9 mouse cellular contexts compared by ENCODE assay signal in the genomic region with DNA sequence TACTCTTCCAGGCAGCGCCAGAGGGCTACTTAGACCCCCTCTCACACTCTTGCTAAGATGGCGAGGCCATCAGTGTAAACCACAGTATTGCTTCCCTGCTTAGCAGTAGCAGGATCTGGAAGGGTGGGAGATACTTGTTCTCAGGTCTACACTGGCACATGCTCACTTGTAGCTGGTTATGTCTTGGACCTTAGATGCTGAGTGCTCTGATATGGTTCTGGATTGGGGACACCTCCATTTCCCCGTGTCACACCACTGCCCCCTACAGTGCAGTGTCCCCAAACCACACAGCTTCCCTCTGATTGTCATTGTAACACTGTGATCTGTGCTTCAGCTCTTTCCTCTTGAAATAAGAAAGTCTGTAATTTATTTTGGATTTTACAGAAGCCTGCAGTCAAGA. TPM values are rescaled to one million over a fixed set of nuclear protein-coding genes. Genes with fewer than 3 reads are reported as not detected.
DNase-seq lines count a peak whose midpoint lies in the region; ATAC-seq and TF ChIP-seq lines count a peak whose summit lies in the region.
"Had no signal": no experiment of that assay in that cellular context is flagged by ENCODE, and none has a peak within 500 bp of the region (broad histone marks: within the 10 kb centered on the region; RNA-seq: fewer than 3 reads in every experiment).

No protein-coding gene starts in this region.

- no peak overlapping the region for H3K4me3 ChIP-seq in left cerebral cortex, adult 2 months
- no peak overlapping the region for H3K4me3 ChIP-seq in bone marrow, adult 2 months (replicated peaks; ENCODE audit: control insufficient read depth, low read depth, low read length)
- H3K4me3 ChIP-seq: limb, embryonic 15.5 days had no signal

- no peak for ATAC-seq in erythroblast, adult 5-6 weeks (replicated peaks; ENCODE audit: low FRiP score, poor library complexity, severe bottlenecking)

- no peak overlapping the region for H3K27ac ChIP-seq in left cerebral cortex, adult 2 months
- no peak overlapping the region for H3K27ac ChIP-seq in bone marrow, adult 2 months (ENCODE audit: control insufficient read depth, insufficient read depth, low read depth, low read length, poor library complexity)
- H3K27ac ChIP-seq: limb, embryonic 15.5 days had no signal

- peak; percentile 9 for DNase-seq in cerebellum, adult 8-10 months
- DNase-seq in cerebellum, adult 9-11 months = no peak
- peak in 1 of 2 experiments; percentile 57 for DNase-seq in left cerebral cortex, adult 2 months (ENCODE audit: extremely low spot score in 1 of 2, low spot score in 2 of 2)
- DNase-seq in left cerebral cortex, adult 11 months (ENCODE audit: low spot score) = no peak
- peak; percentile 19 to 35 for DNase-seq in left cerebral cortex, postnatal 36 days (ENCODE audit: low spot score in 2 of 2)
- DNase-seq in splenic B cell, adult 2 months (ENCODE audit: low read depth, low spot score) = peak; percentile 32

- intact Hi-C loops in left cerebral cortex, adult 2 months (cut with DNase I) = loop anchor here (5.0 kb wide), 2 partner anchors 70 to 290 kb away; a partner anchor contains a TSS
- intact Hi-C loops in left cerebral cortex, postnatal 36 days (cut with DNase I) = loop anchor here (5.0 kb wide), 1 partner anchor 130 kb away; a partner anchor contains a TSS

- H3K36me3 ChIP-seq in splenic B cell, adult 2 months (ENCODE audit: control insufficient read depth, insufficient read depth, low read length, poor library complexity, severe bottlenecking) = no peaks in the 10 kb centered on the region
- H3K36me3 ChIP-seq: limb, embryonic 15.5 days had no signal

- WGBS in bone marrow, adult 2 months = 62% methylated on average over 3 of the region's 3 CpGs

- no peaks in the 10 kb centered on the region for H3K27me3 ChIP-seq in splenic B cell, adult 2 months (ENCODE audit: control insufficient read depth, insufficient read depth, low read length, poor library complexity, severe bottlenecking)
- H3K27me3 ChIP-seq: limb, embryonic 15.5 days had no signal

- peak; percentile 81 for TF ChIP-seq CTCF in left cerebral cortex, adult 2 months (IDR thresholded peaks at IDR 0.05)
- TF ChIP-seq CTCF in bone marrow, adult 2 months (IDR thresholded peaks at IDR 0.05; ENCODE audit: control insufficient read depth, insufficient read depth, low read length) = peak; percentile 74

- no peaks in the 10 kb centered on the region for H3K4me1 ChIP-seq in bone marrow, adult 2 months (ENCODE audit: control insufficient read depth, insufficient read depth, low read length)
- H3K4me1 ChIP-seq: limb, embryonic 15.5 days had no signal

- TF ChIP-seq POLR2A in bone marrow, adult 2 months (IDR thresholded peaks at IDR 0.05; ENCODE audit: borderline replicate concordance, control insufficient read depth, low read depth, low read length) = no peak

RNA-seq across cellular contexts. Expression of a gene that starts 28.3 kb away (rescaled TPM):
- total RNA-seq in left cerebral cortex, adult 2 months (2021) = not detected
- not detected in 2 replicates for polyA plus RNA-seq in bone marrow, adult 2 months (2011; ENCODE audit: insufficient read depth, insufficient read length, low replicate concordance, missing spikeins)
- under 1 TPM in 1 of 2 experiments, not detected in 1; 0.05 TPM for total RNA-seq in left cerebral cortex, postnatal 36 days (2021)
- not detected in 2 replicates for total RNA-seq in erythroblast, adult 5-6 weeks (2015; ENCODE audit: low replicate concordance)
- not detected in 2 replicates for total RNA-seq in erythroblast, adult 5-6 weeks (2017; ENCODE audit: low replicate concordance)
- polyA plus RNA-seq: limb, embryonic 15.5 days had no signal

RNA-seq across cellular contexts. Expression of a gene that starts 35.1 kb away (rescaled TPM):
- total RNA-seq in left cerebral cortex, adult 2 months (2021) = not detected
- not detected in 2 replicates for polyA plus RNA-seq in bone marrow, adult 2 months (2011; ENCODE audit: insufficient read depth, insufficient read length, low replicate concordance, missing spikeins)
- total RNA-seq in left cerebral cortex, postnatal 36 days (2021) = not detected
- total RNA-seq in erythroblast, adult 5-6 weeks (2015; ENCODE audit: low replicate concordance) = not detected in 2 replicates
- total RNA-seq in erythroblast, adult 5-6 weeks (2017; ENCODE audit: low replicate concordance) = not detected in 2 replicates
- polyA plus RNA-seq: limb, embryonic 15.5 days had no signal

Comparison
In these comparisons a context has a peak if more than half of its experiments do, and no peak if none do; other contexts are left out.
1. DNase-seq: peak in cerebellum, adult 8-10 months (single experiment), left cerebral cortex, postnatal 36 days (2 of 2) and splenic B cell, adult 2 months (single experiment); none in cerebellum, adult 9-11 months (single experiment) and left cerebral cortex, adult 11 months (single experiment).